ENCODE assay signal across 8 mouse cellular contexts in genomic region chr11:100714534-100714915, GRCm38 (mm10). TPM values are rescaled to one million over a fixed set of nuclear protein-coding genes. Genes with fewer than 3 reads are reported as not detected.
DNase-seq lines count a peak whose midpoint lies in the region; ATAC-seq lines count a peak whose summit lies in the region.

No protein-coding gene starts in this region.

- H3K4me3 ChIP-seq in kidney, embryonic 14.5 days (ENCODE audit: low read length): no peak overlapping the region
- peak overlapping the region; percentile 48 for H3K4me3 ChIP-seq in liver, embryonic 11.5 days (ENCODE audit: low read depth, low read length)

- peak; percentile 69 for DNase-seq in A20 (ENCODE audit: low read depth, low spot score)
- peak; percentile 80 to 94 for DNase-seq in adrenal gland, adult (ENCODE audit: inconsistent age in 2 of 2, low spot score in 1 of 2)
- peak; percentile 62 for DNase-seq in embryo, embryonic 11.5 days (ENCODE audit: low read depth, low spot score)
- peak; percentile 86 for DNase-seq in heart, adult 8-10 months (ENCODE audit: low spot score)
- DNase-seq in liver, embryonic 11.5 days (ENCODE audit: low spot score): peak; percentile 70
- peak; percentile 82 for DNase-seq in naive thymus-derived CD4-positive, alpha-beta T cell, adult 2 months (ENCODE audit: low read depth)
- DNase-seq in thymus, adult 18-20 months: peak; percentile 42 to 62

- peaks cover 28% of the 10 kb centered on the region for H3K4me1 ChIP-seq in kidney, embryonic 14.5 days (ENCODE audit: control insufficient read depth, insufficient read depth, low read length)
- H3K4me1 ChIP-seq in liver, embryonic 11.5 days (replicated peaks; ENCODE audit: control insufficient read depth, insufficient read depth, low read length): peaks cover 34% of the 10 kb centered on the region

- WGBS in kidney, embryonic 14.5 days: 35% methylated on average over 6 of the region's 6 CpGs
- WGBS in liver, embryonic 11.5 days: 42% methylated on average over 6 of the region's 6 CpGs

- H3K9me3 ChIP-seq in kidney, embryonic 14.5 days (ENCODE audit: control insufficient read depth, low read length): no peaks in the 10 kb centered on the region
- no peaks in the 10 kb centered on the region for H3K9me3 ChIP-seq in liver, embryonic 11.5 days (ENCODE audit: control insufficient read depth, low read length)

- no peak overlapping the region for H3K9ac ChIP-seq in kidney, embryonic 14.5 days (ENCODE audit: low read depth, low read length)
- peak overlapping the region; percentile 68 for H3K9ac ChIP-seq in liver, embryonic 11.5 days (ENCODE audit: low read depth, low read length)

- H3K36me3 ChIP-seq in kidney, embryonic 14.5 days (ENCODE audit: control insufficient read depth, insufficient read depth, low read length): peaks cover 56% of the 10 kb centered on the region
- peaks cover 34% of the 10 kb centered on the region for H3K36me3 ChIP-seq in liver, embryonic 11.5 days (ENCODE audit: control insufficient read depth, insufficient read depth, low read length)

- H3K27ac ChIP-seq in kidney, embryonic 14.5 days (ENCODE audit: low read depth, low read length): peak overlapping the region; percentile 67
- peak overlapping the region; percentile 88 for H3K27ac ChIP-seq in liver, embryonic 11.5 days (ENCODE audit: low read depth, low read length)

- H3K4me2 ChIP-seq in kidney, embryonic 14.5 days (replicated peaks; ENCODE audit: low read depth, low read length): peak overlapping the region; percentile 58
- H3K4me2 ChIP-seq in liver, embryonic 11.5 days: peak overlapping the region; percentile 95

- no peaks in the 10 kb centered on the region for H3K27me3 ChIP-seq in kidney, embryonic 14.5 days (ENCODE audit: control insufficient read depth, insufficient read depth, low read length)
- H3K27me3 ChIP-seq in liver, embryonic 11.5 days (replicated peaks; ENCODE audit: control insufficient read depth, insufficient read depth, low read length): no peaks in the 10 kb centered on the region

- ATAC-seq in kidney, embryonic 14.5 days (ENCODE audit: low FRiP score, low TSS enrichment): no peak
- ATAC-seq in liver, embryonic 11.5 days (replicated peaks; ENCODE audit: low FRiP score): peak; percentile 38

RNA-seq across cellular contexts. Expression of gene Hspb9, which starts 0.9 kb away (rescaled TPM):
- total RNA-seq in heart, adult 8-10 months (2022): under 1 TPM in 1 of 4 experiments, not detected in 3; 0.37 TPM
- 0.47 TPM in 1 of 2 replicates, not detected in the other for polyA plus RNA-seq in kidney, embryonic 14.5 days (2014; fragmentation: Nextera tagmentation; extraction: Ambion mirVana)
- polyA plus RNA-seq in liver, embryonic 11.5 days (2014; fragmentation: Nextera tagmentation; extraction: Ambion mirVana): 0.27 and 0.30 TPM in 2 replicates

RNA-seq across cellular contexts. Expression of gene Kat2a, which starts 2.3 kb away (rescaled TPM):
- total RNA-seq in heart, adult 8-10 months (2022): 10 to 100 TPM; 12.3 to 14.0 (median 13.1) TPM
- polyA plus RNA-seq in kidney, embryonic 14.5 days (2014; fragmentation: Nextera tagmentation; extraction: Ambion mirVana): 44.3 and 74.5 TPM in 2 replicates
- polyA plus RNA-seq in liver, embryonic 11.5 days (2014; fragmentation: Nextera tagmentation; extraction: Ambion mirVana): 66.3 and 75.7 TPM in 2 replicates

RNA-seq across cellular contexts. Expression of gene Dhx58, which starts 10.5 kb away (rescaled TPM):
- 1 to 10 TPM in 1 of 4 experiments, under 1 TPM in 3; 0.38 to 1.1 (median 0.78) TPM for total RNA-seq in heart, adult 8-10 months (2022)
- polyA plus RNA-seq in kidney, embryonic 14.5 days (2014; fragmentation: Nextera tagmentation; extraction: Ambion mirVana): 3.2 TPM in 2 replicates
- 2.5 and 3.7 TPM in 2 replicates for polyA plus RNA-seq in liver, embryonic 11.5 days (2014; fragmentation: Nextera tagmentation; extraction: Ambion mirVana)

RNA-seq across cellular contexts. Expression of gene Zfp385c, which starts 22.3 kb away (rescaled TPM):
- under 1 TPM; 0.09 to 0.53 (median 0.28) TPM for total RNA-seq in heart, adult 8-10 months (2022)
- 0.40 and 0.50 TPM in 2 replicates for polyA plus RNA-seq in kidney, embryonic 14.5 days (2014; fragmentation: Nextera tagmentation; extraction: Ambion mirVana)
- polyA plus RNA-seq in liver, embryonic 11.5 days (2014; fragmentation: Nextera tagmentation; extraction: Ambion mirVana): not detected in 2 replicates

RNA-seq across cellular contexts. Expression of gene Rab5c, which starts 23.5 kb away (rescaled TPM):
- 10 to 100 TPM; 47.1 to 62.6 (median 51.0) TPM for total RNA-seq in heart, adult 8-10 months (2022)
- polyA plus RNA-seq in kidney, embryonic 14.5 days (2014; fragmentation: Nextera tagmentation; extraction: Ambion mirVana): 46.8 and 92.8 TPM in 2 replicates
- polyA plus RNA-seq in liver, embryonic 11.5 days (2014; fragmentation: Nextera tagmentation; extraction: Ambion mirVana): 51.2 TPM in 2 replicates
